Mouse (Mus musculus) liver, adult 2 months (tissue): ENCODE data around the gene Chodl. TPM values are rescaled to one million over a fixed set of nuclear protein-coding genes. Genes with fewer than 3 reads are reported as not detected.

ENCODE experiments used
- DNase-seq: peaks from one replicate; pipeline ENCODE4 v3.0.0-alpha.2; 2011; ENCODE audit warnings: low read depth, low spot score; ENCODE audit errors: extremely low read depth
- H3K27ac ChIP-seq: fragments of 200-500 bp; replicated peaks from 2 replicates; pipeline ENCODE4 v1.5.1; 2012; ENCODE audit warnings: low read depth, mild to moderate bottlenecking, control low read depth, inconsistent platforms, low read length; ENCODE audit not compliant: insufficient read depth
- H3K27me3 ChIP-seq: fragments of 200-500 bp; 2 replicates; pipeline ENCODE4 v1.6.1; 2012; ENCODE audit warnings: mild to moderate bottlenecking, moderate library complexity, low read length, inconsistent platforms; ENCODE audit not compliant: control insufficient read depth, insufficient read depth
- H3K36me3 ChIP-seq: fragments of 200-500 bp; 2 replicates; pipeline ENCODE4 v1.6.1; 2012; ENCODE audit warnings: low read length, inconsistent platforms; ENCODE audit not compliant: control insufficient read depth, insufficient read depth
- H3K4me1 ChIP-seq: fragments of 200-500 bp; 2 replicates; pipeline ENCODE4 v1.6.1; 2011; ENCODE audit warnings: low read length; ENCODE audit not compliant: control insufficient read depth, insufficient read depth
- H3K4me3 ChIP-seq: fragments of 200-500 bp; 2 replicates; pipeline ENCODE4 v1.5.1; 2011; ENCODE audit warnings: low read depth, mild to moderate bottlenecking, control low read depth, low read length, moderate library complexity; ENCODE audit not compliant: insufficient read depth
- H3K79me2 ChIP-seq: fragments of 200-500 bp; 2 replicates; pipeline ENCODE4 v1.6.1; 2012; ENCODE audit warnings: inconsistent platforms, mild to moderate bottlenecking, low read length, moderate library complexity; ENCODE audit not compliant: control insufficient read depth, insufficient read depth
- H3K9ac ChIP-seq: fragments of 200-500 bp; 2 replicates; pipeline ENCODE4 v1.6.1; 2012; ENCODE audit warnings: low read depth, mild to moderate bottlenecking, control low read depth, inconsistent platforms, low read length
- CTCF ChIP-seq: fragments of 200-500 bp; IDR thresholded peaks from 2 replicates; pipeline ENCODE4 v1.5.1; 2011; ENCODE audit warnings: low read depth, low read length, control low read depth
- POLR2A ChIP-seq: fragments of 200-500 bp; IDR thresholded peaks from 2 replicates; pipeline ENCODE4 v1.6.1; 2011; ENCODE audit warnings: low read length, control low read depth; ENCODE audit not compliant: insufficient read depth; ENCODE audit errors: extremely low read depth
- WGBS: fragments of 180-500 bp; shearing (Covaris S2); methylation state at CpG from one replicate; pipeline ENCODE4 v1.1.7; 2018; 5-methylcytosine and 5-hydroxymethylcytosine counted together
- polyA plus RNA-seq: library from polyadenylated mRNA; depleted of rRNA; stranded (reverse); fragments of >200 nt; gene quantifications from 2 replicates; pipeline ENCODE4 v1.2.3, GENCODE M21; 2012; rRNA removed
- total RNA-seq: library from RNA; depleted of rRNA; stranded (reverse); fragments of >200 nt; gene quantifications from 2 replicates; pipeline ENCODE4 v1.2.3, GENCODE M21; 2014; rRNA removed

Chodl gene
- total and polyA plus RNA-seq, 2 experiments: not detected

DNA sequence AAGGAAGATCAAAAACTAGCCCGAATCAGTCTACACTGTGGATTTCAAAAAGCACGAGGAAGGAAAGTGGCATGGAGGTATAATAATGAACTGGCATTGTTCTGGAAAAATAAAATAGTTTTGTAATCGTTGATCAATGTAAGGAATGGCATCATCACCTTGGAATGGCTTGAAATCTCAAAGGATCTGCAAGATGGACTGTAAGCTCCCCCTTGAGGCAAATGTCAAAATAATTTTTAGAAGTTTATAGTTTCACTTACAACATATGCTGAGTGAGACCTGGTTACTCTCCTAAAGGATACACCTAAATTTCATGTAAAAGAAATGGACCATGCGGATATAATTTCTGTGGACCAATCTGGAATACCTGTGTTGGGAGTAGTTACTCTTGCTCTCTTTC is 19.6 kb downstream of the Chodl start:
- WGBS: 75% methylated on average over 4 of the region's 4 CpGs
- no peaks in the 10 kb centered on the region for H3K4me1 ChIP-seq

DNA sequence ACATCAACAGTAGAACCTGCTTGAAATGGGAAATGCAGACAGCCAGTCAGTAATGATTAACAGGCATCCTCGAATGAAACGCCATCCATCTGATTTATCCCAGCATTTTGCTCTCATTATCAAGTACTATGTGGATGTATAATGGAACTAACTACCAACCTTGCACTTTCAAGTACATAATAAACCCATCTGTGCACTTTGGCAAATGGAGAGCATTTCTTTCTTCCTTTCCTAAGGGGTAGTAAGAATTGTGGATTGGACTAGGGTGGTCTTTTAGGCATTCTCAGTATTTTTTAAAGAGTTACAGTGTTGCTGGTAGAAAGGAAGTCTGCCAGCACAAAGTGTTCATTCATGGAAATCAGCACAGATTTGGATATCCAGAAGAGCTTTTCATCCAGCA is 26.7 kb downstream of the Chodl start:
- Histone ChIP-seq H3K9ac (no peak overlapping the region), H3K27ac (no peak overlapping the region), H3K36me3 (no peaks in the 10 kb centered on the region), H3K4me1 (no peaks in the 10 kb centered on the region), H3K27me3 (no peaks in the 10 kb centered on the region), H3K79me2 (no peaks in the 10 kb centered on the region), H3K4me3 (no peak overlapping the region)
- TF ChIP-seq POLR2A: no peak
- TF ChIP-seq CTCF: no peak
- no peak for DNase-seq
- 57% methylated on average over 2 of the region's 2 CpGs for WGBS

More for the DNA sequence above, 19.6 kb downstream of the Chodl start:
- H3K36me3 ChIP-seq: no peaks in the 10 kb centered on the region
- no peak overlapping the region for H3K27ac ChIP-seq
- no peaks in the 10 kb centered on the region for H3K27me3 ChIP-seq
- no peak for DNase-seq
- H3K9ac ChIP-seq: no peak overlapping the region
- no peaks in the 10 kb centered on the region for H3K79me2 ChIP-seq
- H3K4me3 ChIP-seq: no peak overlapping the region
- TF ChIP-seq POLR2A (no peak), CTCF (no peak)

DNA sequence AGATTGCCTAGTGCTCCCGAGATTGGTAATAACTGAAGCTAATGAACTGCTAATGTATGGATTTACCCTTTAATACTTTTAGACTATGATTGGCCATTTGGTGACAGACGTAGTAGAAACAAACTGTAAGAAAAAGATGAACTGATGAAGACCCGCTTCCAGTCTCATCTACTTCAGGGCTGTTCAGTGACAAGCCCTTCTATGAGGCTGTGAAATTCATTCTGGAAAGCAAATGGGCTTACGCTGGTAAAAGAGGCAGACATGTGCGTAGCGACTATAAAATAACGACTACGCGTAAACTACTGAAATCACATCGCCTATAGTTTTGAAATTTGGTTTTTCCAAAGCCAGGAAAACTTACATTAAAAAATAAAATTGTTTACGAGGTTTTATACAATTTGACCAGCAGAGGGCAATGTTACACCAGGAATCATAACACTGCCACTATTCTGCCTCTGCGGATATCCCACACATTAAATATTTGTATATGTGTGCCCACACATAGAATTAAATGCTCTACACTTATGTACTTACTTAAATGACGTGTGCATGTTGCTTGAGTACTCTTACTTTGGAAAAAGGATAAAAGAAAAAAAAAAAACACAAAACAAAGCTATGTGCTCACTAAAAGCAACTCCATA is 38.5 kb downstream of the Chodl start:
- DNase-seq: peak; percentile 31
- TF ChIP-seq POLR2A (no peak), CTCF (no peak)

DNA sequence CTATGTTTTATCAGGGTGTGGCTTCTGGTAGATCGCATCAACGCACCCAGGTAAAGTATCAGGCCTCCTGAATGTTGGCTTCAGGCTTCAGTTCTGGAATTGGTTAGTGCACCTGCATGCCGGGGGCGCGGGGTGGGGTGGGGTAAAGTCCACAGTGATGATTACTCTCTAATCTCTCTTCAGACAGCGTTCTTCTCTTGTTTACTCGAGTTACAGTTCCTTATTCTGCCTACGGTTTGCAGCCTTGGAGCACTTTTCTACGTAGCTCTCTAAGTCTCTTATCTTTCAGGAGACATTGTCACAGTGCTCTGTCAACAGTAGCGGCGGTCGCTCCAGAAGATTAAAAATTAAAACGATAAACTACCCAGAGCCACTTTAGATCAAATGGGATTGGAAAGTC is 43.4 kb downstream of the Chodl start:
- H3K27me3 ChIP-seq: no peaks in the 10 kb centered on the region
- H3K4me1 ChIP-seq: no peaks in the 10 kb centered on the region
- no peak overlapping the region for H3K4me3 ChIP-seq
- no peaks in the 10 kb centered on the region for H3K79me2 ChIP-seq
- no peak for DNase-seq
- no peak overlapping the region for H3K27ac ChIP-seq
- H3K36me3 ChIP-seq: no peaks in the 10 kb centered on the region
- WGBS: 56% methylated on average over 13 of the region's 13 CpGs
- H3K9ac ChIP-seq: no peak overlapping the region
- TF ChIP-seq POLR2A (no peak), CTCF (no peak)

More for the DNA sequence above, 38.5 kb downstream of the Chodl start:
- H3K79me2 ChIP-seq: no peaks in the 10 kb centered on the region
- no peak overlapping the region for H3K4me3 ChIP-seq
- H3K36me3 ChIP-seq: no peaks in the 10 kb centered on the region
- H3K27me3 ChIP-seq: no peaks in the 10 kb centered on the region
- 28% methylated on average over 13 of the region's 13 CpGs for WGBS
- H3K9ac ChIP-seq: no peak overlapping the region
- H3K4me1 ChIP-seq: no peaks in the 10 kb centered on the region
- H3K27ac ChIP-seq: no peak overlapping the region

DNA sequence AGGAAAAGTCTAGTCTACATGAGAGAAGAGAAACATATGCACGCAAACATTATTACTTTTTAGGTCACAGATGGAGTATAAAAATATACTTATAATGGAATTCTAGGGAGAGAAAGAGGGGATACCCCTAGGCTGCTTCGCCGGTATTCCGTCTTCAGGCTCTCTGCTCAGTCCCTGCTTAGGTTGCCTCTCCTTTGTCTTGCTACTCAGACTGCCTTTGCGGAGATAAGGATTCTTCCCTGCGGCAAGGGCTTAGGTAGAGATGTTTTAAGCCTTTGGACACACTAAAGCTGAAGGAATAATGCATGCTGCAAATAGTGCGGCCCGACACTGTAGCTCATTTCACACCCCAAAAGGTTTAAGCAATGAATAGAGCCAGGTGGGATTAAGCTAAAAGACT is 45.6 kb downstream of the Chodl start:
- H3K79me2 ChIP-seq: no peaks in the 10 kb centered on the region
- H3K27ac ChIP-seq: no peak overlapping the region
- H3K9ac ChIP-seq: no peak overlapping the region
- H3K36me3 ChIP-seq: no peaks in the 10 kb centered on the region
- no peak for DNase-seq
- no peak for TF ChIP-seq POLR2A
- H3K27me3 ChIP-seq: no peaks in the 10 kb centered on the region
- no peaks in the 10 kb centered on the region for H3K4me1 ChIP-seq
- WGBS: 61% methylated on average over 8 of the region's 8 CpGs
- H3K4me3 ChIP-seq: no peak overlapping the region

Other genes starting within 250 kb of the Chodl start
- not detected in 2 replicates for gene Tmprss15, start 160.1 kb downstream of the Chodl start, total RNA-seq
- gene Tmprss15, start 160.1 kb downstream of the Chodl start, polyA plus RNA-seq: not detected in 2 replicates